Mouse (Mus musculus) kidney, embryonic 16.5 days (tissue): Measurements from ENCODE around the gene Ikzf3. TPM values are rescaled to one million over a fixed set of nuclear protein-coding genes. Genes with fewer than 3 reads are reported as not detected.

Source experiments
- ATAC-seq: fragments of 200-750 bp; cut with Nextera tagmentation; 2 replicates; pipeline ENCODE4 v1.8.0; 2017; ENCODE audit warnings: moderate TSS enrichment; ENCODE audit not compliant: low FRiP score, low TSS enrichment
- H3K27ac ChIP-seq: fragments of 300-500 bp; sonication (generic); 2 replicates; pipeline ENCODE4 v1.5.1; 2014; ENCODE audit warnings: low read length
- H3K27me3 ChIP-seq: fragments of 300-500 bp; sonication (generic); 2 replicates; pipeline ENCODE4 v1.6.1; 2014; ENCODE audit warnings: low read length, control low read depth, mixed read lengths; ENCODE audit not compliant: insufficient read depth
- H3K36me3 ChIP-seq: fragments of 300-500 bp; sonication (generic); 2 replicates; pipeline ENCODE4 v1.6.1; 2014; ENCODE audit warnings: low read length, control low read depth, mixed read lengths; ENCODE audit not compliant: insufficient read depth
- H3K4me1 ChIP-seq: fragments of 300-500 bp; sonication (generic); 2 replicates; pipeline ENCODE4 v1.6.1; 2014; ENCODE audit warnings: low read length, control low read depth, mixed read lengths; ENCODE audit not compliant: insufficient read depth
- H3K4me2 ChIP-seq: fragments of 300-500 bp; sonication (generic); replicated peaks from 2 replicates; pipeline ENCODE4 v1.6.1; 2014; ENCODE audit warnings: low read depth, low read length
- H3K4me3 ChIP-seq: fragments of 300-500 bp; sonication (generic); 2 replicates; pipeline ENCODE4 v1.5.1; 2014; ENCODE audit warnings: mild to moderate bottlenecking, low read length
- H3K9ac ChIP-seq: fragments of 300-500 bp; sonication (generic); replicated peaks from 2 replicates; pipeline ENCODE4 v1.6.1; 2014; ENCODE audit warnings: low read length
- H3K9me3 ChIP-seq: fragments of 300-500 bp; sonication (generic); 2 replicates; pipeline ENCODE4 v1.6.1; 2016; ENCODE audit warnings: low read length, control low read depth
- WGBS: fragments of 180-500 bp; shearing (Covaris S2); extraction: QIAGEN DNeasy Blood & Tissue Kit; methylation state at CpG from one replicate; pipeline ENCODE4 v1.1.7; 2014; 5-methylcytosine and 5-hydroxymethylcytosine counted together
- polyA plus RNA-seq: library from polyadenylated mRNA; unstranded; fragments of >200 nt; fragmentation: Nextera tagmentation; extraction: Ambion mirVana; gene quantifications from 2 replicates; pipeline ENCODE4 v1.2.1, GENCODE M21; 2015

The Ikzf3 gene
- polyA plus RNA-seq, 1 experiment from 2014 or later = 0.44 TPM

- Histone ChIP-seq H3K9ac (no peak overlapping the region), H3K9me3 (no peaks in the 10 kb centered on the region; the same call in 1 of the 2 replicates), H3K27ac (peak overlapping the region; percentile 99), H3K27me3 (0 out of 2 replicates have a peak, but pooled peaks cover 4% of the 10 kb centered on the region), H3K36me3 (no peaks in the 10 kb centered on the region), H3K4me3 (no peak overlapping the region), H3K4me2 (no peak overlapping the region; the same call in 1 of the 2 replicates), H3K4me1 (peaks cover 14% of the 10 kb centered on the region)
- 32% methylated on average over 1 of the region's 1 CpGs for WGBS
- no peak for ATAC-seq
Measured at GRCm38 (mm10) chr11:98445238-98445637, 100.6 kb downstream of the Ikzf3 start.

GRCm38 (mm10) chr11:98443688-98444087 lies 102.1 kb downstream of the Ikzf3 start:
- Histone ChIP-seq H3K9ac (no peak overlapping the region), H3K27me3 (0 out of 2 replicates have a peak, but pooled peaks cover 4% of the 10 kb centered on the region), H3K27ac (no peak overlapping the region), H3K9me3 (no peaks in the 10 kb centered on the region; the same call in 1 of the 2 replicates), H3K36me3 (no peaks in the 10 kb centered on the region), H3K4me1 (peaks cover 12% of the 10 kb centered on the region), H3K4me2 (no peak overlapping the region), H3K4me3 (no peak overlapping the region)
- WGBS = 97% methylated on average over 1 of the region's 1 CpGs
- ATAC-seq = no peak

DNA sequence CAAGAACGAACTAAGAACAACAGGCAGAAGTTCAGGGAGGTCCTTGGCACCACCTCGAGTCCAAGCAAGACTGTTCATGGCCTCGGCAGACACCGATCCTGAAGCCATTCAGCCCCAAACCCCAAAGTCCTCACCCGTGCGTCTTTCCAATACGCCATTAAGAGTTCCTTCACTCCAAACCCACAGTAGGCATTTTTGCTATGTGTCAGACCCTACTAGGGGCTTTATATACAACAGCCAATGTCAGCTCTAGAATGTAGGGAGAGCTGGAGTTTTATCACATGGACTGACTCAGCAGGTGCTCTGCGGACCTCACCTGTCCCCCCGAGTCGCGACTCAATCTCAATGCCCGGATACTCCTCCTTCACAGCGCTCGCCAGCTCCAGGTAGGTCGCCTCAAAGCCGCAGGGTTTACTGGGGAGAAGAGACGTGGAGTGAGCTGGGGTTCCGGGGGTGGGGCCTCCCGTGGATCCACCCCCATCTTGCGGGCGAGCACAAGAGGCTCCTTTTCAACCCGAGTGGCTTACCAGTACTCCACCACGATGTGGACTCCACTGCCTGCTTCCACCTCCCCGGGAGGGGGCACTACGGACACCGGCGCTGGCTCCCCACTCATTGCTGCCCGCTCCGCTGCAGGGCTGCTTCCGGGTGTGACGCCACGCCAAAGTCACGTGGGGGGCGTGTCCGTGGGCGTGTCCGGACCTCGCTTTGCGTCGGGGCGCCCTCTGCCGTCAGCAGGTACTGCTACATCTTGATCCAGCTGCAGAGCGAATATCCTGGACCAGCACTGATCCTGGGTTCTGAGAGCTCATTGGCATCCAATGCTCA lies 107.3 kb downstream of the Ikzf3 start, which contains the start of gene Mien1:
Gene Mien1 (minus strand): TSS at position 661 of the 828 bp plus-strand sequence.
- peak within 1 kb of the TSS; percentile 89 for H3K4me2 ChIP-seq
- peak; percentile 93 for ATAC-seq
- no peaks in the 10 kb centered on the region for H3K27me3 ChIP-seq
- WGBS = 2% methylated on average over 43 of the region's 43 CpGs
- H3K4me1 ChIP-seq = peaks cover 4% of the 10 kb centered on the region
- H3K9me3 ChIP-seq = no peaks in the 10 kb centered on the region; the same call in 1 of the 2 replicates
- peaks cover 39% of the 10 kb centered on the region for H3K36me3 ChIP-seq
- peak within 1 kb of the TSS; percentile 79 for H3K4me3 ChIP-seq
- peak within 1 kb of the TSS; percentile 78 for H3K27ac ChIP-seq
- peak within 1 kb of the TSS; percentile 70 for H3K9ac ChIP-seq

DNA sequence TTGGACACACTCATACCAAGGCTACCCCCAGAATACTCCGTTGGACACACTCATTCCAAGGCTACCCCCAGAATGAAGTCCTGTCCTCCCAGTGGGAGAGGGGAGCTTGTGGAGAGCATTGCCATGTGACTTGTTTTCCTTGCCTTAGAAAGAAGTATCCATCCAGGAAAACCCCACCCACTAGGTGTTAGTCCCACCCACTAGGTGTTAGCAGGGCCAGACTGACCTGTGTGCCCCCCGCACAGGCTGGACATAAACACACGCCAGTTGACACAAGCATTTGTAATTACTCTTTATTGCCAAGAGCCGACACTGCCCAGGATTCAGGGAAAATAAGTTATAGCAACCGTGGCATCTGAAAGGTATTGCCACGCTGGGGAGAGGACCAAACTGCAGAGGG lies 108.4 kb downstream of the Ikzf3 start:
- 78% methylated on average over 6 of the region's 6 CpGs for WGBS
- no peak overlapping the region for H3K4me3 ChIP-seq
- no peak overlapping the region for H3K27ac ChIP-seq

DNA sequence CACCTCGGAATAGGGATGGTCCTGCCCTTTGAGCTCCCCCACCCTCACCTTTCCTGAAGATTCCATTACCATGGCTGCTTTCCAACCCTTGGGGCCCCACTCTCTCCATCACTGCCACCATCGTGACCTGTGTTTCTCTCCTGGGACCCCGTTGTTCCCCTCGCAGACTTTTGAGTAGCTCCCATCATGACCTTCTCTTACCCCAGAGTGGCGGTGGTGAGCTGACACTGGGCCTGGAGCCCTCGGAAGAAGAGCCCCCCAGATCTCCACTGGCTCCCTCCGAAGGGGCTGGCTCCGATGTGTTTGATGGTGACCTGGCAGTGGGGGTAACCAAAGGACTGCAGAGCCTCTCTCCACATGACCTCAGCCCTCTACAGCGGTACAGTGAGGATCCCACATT lies 110.1 kb downstream of the Ikzf3 start:
- peaks cover 4% of the 10 kb centered on the region for H3K4me1 ChIP-seq
- H3K36me3 ChIP-seq = peaks cover 63% of the 10 kb centered on the region
- H3K9ac ChIP-seq = no peak overlapping the region
- H3K4me2 ChIP-seq = no peak overlapping the region
- no peak for ATAC-seq
- 85% methylated on average over 9 of the region's 9 CpGs for WGBS
- no peak overlapping the region for H3K27ac ChIP-seq
- no peaks in the 10 kb centered on the region for H3K27me3 ChIP-seq
- no peaks in the 10 kb centered on the region for H3K9me3 ChIP-seq
- H3K4me3 ChIP-seq = no peak overlapping the region

More for the DNA sequence above, 108.4 kb downstream of the Ikzf3 start:
- no peaks in the 10 kb centered on the region for H3K27me3 ChIP-seq
- H3K9me3 ChIP-seq = no peaks in the 10 kb centered on the region; the same call in 1 of the 2 replicates
- no peak overlapping the region for H3K9ac ChIP-seq
- H3K36me3 ChIP-seq = peaks cover 48% of the 10 kb centered on the region
- ATAC-seq = no peak
- no peak overlapping the region for H3K4me2 ChIP-seq
- peaks cover 4% of the 10 kb centered on the region for H3K4me1 ChIP-seq

- WGBS = 79% methylated on average over 9 of the region's 9 CpGs
- ATAC-seq = no peak
Measured at GRCm38 (mm10) chr11:98431743-98432502, 113.9 kb downstream of the Ikzf3 start.

DNA sequence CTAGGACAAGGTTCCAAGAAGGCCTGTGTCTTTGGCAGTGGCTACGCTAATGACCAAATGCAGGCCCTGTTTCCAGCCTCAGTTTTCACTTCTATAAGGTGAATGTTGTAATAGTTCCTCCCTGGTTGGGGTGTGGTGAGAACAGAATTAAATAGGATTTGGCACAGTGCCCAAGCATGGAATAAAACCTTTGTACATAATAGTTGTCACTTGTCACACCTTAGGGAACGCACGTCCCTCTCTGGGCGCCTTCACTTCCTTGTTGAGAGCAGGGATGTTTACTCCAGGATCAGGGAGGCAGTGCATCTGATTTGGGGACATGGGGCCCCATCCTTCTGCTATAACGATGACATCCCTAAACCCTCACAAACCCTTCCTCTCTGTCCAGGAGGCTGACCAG lies 117.4 kb downstream of the Ikzf3 start:
- ATAC-seq = no peak
- Histone ChIP-seq H3K36me3 (peaks cover 80% of the 10 kb centered on the region), H3K4me1 (no peaks in the 10 kb centered on the region), H3K9me3 (no peaks in the 10 kb centered on the region), H3K4me2 (no peak overlapping the region), H3K27me3 (no peaks in the 10 kb centered on the region), H3K27ac (no peak overlapping the region), H3K4me3 (no peak overlapping the region), H3K9ac (no peak overlapping the region)
- 88% methylated on average over 5 of the region's 5 CpGs for WGBS

More at GRCm38 (mm10) chr11:98431743-98432502, 113.9 kb downstream of the Ikzf3 start:
- no peak overlapping the region for H3K4me3 ChIP-seq
- no peak overlapping the region for H3K9ac ChIP-seq
- peaks cover 87% of the 10 kb centered on the region for H3K36me3 ChIP-seq
- no peaks in the 10 kb centered on the region for H3K4me1 ChIP-seq
- no peak overlapping the region for H3K27ac ChIP-seq
- no peak overlapping the region for H3K4me2 ChIP-seq
- no peaks in the 10 kb centered on the region for H3K9me3 ChIP-seq
- H3K27me3 ChIP-seq = no peaks in the 10 kb centered on the region

DNA sequence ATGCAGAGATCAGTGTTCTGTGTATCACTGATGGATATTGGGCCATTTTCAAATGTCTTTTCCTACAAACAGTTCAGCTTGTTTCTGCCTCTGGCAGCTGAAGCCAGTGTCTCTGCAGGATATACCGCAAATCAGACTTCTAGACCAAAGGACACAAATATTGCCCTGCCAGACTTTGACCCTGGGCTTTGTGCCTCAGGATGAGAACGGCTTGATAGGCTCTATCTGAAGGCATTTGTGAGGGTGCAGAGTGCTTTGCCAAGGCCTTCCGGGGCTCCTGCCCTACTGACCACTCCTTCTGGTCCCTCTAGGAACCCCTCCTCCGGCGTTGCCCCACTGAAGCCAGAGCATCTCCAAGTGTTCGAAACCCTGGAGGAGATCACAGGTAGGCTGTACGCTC lies 119.2 kb downstream of the Ikzf3 start:
- ATAC-seq = no peak
- H3K27me3 ChIP-seq = no peaks in the 10 kb centered on the region
- no peak overlapping the region for H3K9ac ChIP-seq
- H3K27ac ChIP-seq = no peak overlapping the region
- H3K4me2 ChIP-seq = no peak overlapping the region
- H3K4me3 ChIP-seq = no peak overlapping the region
- WGBS = 93% methylated on average over 7 of the region's 7 CpGs
- H3K9me3 ChIP-seq = no peaks in the 10 kb centered on the region
- no peaks in the 10 kb centered on the region for H3K4me1 ChIP-seq
- H3K36me3 ChIP-seq = peaks cover 73% of the 10 kb centered on the region

DNA sequence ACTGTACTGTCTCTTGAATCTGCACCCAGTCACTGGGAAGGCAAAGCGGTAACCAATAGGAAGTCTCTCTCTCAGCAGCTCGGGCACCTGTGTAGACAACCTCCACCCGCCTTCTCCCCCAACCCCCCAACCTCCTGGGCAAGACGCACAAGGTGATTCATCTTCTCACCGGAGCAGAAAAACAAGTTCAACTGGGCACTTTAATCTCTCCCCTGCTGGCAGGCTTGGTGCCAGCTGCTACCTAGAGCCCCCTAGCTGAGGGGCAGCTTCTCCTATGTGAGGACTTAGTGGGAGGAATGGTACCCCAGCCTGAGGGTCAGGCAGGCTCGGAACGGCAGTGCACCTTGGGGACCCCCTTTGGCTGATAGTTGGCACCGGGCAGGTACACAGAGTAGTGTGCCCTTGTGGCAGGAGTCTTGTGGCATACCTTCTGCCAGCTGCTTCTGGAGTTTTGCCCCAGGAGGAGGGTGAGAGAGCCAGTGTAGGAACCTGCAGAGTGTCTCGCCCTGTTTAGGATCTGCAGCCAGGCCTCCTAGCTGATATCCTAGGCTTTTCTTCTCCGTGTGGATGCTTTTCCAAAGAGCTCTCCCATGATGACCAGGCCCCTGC lies 126.8 kb downstream of the Ikzf3 start:
- Histone ChIP-seq H3K36me3 (peaks cover 22% of the 10 kb centered on the region), H3K4me3 (no peak overlapping the region), H3K27me3 (no peaks in the 10 kb centered on the region), H3K4me2 (no peak overlapping the region), H3K27ac (no peak overlapping the region), H3K9ac (no peak overlapping the region), H3K9me3 (no peaks in the 10 kb centered on the region), H3K4me1 (peaks cover 51% of the 10 kb centered on the region)
- 72% methylated on average over 10 of the region's 10 CpGs for WGBS
- no peak for ATAC-seq
